Mouse (Mus musculus): ENCODE data around the gene Icam1.
"Not testable (repeated sequence)": the region's sequence is repeated elsewhere in the genome, so short reads cannot be mapped to it uniquely, and the experiment has no call there.

Icam1 gene

DNA sequence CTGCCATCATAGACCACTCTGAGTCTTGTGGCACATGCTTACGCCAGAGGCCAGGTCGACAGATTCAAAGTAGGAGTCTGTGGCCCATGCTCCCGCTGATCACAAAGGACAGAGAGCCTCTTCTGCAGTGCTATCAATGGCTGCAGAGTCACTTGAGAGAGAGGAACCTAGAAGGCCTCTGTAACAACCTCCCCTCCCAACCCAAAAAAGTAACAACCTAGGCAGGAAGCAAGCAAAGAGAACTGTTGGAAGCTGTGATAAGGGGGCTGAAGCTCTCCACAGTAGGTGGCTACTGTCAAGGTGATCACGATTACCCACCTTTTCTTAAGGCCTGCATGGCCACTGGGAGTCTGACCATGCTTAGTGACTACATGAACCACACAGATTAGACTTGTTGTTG, 27.8 kb downstream of the Icam1 start:
- no peak for DNase-seq (ENCODE audit: extremely low read depth, low read depth, low spot score)

DNA sequence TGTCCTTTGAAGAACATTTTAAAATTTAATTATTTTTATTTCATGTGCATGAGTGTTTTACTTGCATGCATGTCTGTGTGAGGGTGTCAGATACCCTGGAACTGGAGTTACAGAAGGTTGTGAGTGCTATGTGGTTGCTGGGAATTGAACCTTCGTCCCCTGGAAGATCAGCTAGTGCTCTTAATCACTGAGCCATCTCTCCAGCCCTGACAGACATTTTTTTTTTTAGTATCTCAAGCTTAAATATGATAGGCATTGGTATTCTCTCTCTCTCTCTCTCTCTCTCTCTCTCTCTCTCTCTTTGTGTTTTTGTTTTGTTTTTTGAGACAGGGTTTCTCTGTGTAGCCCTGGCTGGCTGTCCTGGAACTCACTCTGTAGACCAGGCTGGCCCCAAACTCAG, 29.0 kb downstream of the Icam1 start:
- DNase-seq (ENCODE audit: extremely low read depth, low read depth, low spot score): not testable (repeated sequence)

DNA sequence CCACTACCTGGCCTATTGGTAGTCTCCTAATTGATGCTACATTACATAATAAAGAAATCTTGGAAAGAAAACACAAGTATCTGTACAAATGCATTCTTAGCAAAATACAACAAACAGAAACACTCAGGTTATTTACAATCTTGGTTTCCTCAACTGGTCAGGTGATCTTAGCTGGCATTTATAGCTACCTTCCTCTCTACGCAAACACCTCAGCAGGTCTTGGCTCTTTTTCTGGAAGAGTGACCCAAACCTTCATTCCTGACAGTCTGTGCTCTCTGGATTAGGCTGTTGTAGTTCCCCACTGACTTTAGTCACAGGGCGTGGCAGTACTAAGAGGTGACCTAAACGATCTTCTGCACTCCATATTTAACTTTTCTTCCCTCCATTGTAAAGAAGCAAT, 29.4 kb downstream of the Icam1 start:
- DNase-seq (ENCODE audit: extremely low read depth, low read depth, low spot score): no peak

DNA sequence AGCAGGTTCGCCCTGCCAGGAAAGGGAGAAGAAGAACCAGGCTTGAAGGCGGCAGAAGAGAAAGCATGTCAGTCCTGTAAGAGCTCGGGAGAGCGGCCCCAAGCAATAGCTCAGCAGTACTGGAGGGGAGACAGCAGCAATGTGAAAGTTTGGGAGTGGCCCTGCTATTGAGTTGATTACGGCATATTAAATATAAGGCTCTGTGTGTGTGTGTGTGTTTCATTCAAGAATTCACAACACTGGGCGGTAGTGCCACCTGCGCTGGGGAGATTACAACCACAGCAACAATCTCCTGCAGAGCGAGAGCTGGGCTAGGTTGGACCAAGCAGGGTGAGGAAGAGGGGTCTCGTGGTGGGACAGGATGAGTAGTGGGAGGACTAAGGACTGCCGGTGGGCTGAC, 35.8 kb downstream of the Icam1 start:
- DNase-seq (ENCODE audit: extremely low read depth, low read depth, low spot score): no peak

DNA sequence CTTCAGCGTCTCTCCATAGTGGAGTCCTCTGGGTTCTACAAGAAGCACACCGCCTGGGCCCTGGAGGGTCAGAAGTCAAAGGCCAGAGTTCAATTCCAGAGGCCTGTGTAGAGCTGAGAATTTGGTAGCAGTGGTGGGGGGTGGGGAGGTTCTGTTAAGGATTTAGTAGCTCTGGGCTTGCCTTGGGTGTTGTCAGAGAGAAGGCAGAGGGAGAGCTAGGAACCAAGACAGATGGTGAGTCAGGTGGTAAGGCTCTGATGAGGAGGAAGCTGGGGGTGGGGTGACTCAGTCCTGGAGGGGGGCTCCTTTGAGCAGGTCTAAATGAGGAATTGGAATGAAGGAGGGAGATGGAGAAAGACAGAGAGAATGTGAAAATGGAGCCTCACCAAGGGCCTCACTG, 47.1 kb downstream of the Icam1 start:
- no peak for DNase-seq (ENCODE audit: extremely low read depth, low read depth, low spot score)

DNA sequence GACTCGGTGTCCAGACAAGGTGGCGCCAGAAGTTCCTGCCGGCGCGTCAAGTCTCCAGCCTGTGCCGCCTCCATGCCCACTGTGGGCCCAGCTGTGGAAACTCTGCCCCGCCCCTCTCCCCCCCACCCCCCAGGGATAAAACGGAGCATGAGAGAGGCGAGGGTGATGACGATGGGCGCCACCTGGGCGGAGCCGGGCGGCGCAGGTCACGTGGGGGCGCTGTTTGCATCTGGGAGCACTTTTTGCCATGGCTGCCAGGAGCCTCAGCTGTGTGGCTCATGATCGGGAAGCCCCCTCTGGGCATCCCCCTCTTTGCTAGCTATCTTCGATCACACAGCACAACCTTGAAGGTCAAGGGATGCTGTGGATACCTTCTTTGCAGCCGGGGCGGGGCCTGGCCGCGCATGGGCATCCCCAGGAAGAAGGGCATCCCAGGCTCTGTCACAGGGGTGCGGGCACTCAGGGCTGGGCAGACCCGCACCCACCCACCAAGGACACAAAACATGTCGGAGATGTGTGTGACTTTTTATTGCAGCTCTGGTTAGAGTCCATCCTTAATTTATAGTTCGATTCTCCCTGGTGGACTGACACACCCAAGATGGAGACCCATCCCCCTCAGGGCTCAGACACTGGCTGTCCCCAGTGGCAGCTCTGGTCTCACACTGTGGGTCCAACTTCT, 51.4 kb downstream of the Icam1 start, which contains the start of gene Zglp1:
Gene Zglp1 (minus strand): TSS at position 88 of the 679 bp plus-strand sequence.
- DNase-seq (ENCODE audit: extremely low read depth, low read depth, low spot score): no peak

DNA sequence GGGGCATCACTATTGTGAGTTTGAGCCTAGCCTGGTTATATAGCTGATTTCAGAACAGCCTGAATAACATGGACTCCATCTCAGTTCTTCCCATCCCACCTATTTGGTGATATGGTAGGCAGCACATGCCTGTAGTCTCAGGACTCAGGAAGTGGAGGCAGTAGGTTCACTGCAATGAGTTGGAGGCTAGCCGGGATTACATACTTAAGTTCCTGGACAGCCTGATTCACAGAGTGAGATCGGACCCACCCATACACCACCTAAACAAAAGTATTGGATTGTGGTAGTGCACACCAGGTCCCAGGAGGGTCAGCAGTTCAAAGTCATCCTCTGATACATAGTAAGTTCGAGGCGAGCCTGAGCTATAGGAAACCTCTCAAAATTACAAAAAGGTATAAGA, 56.9 kb downstream of the Icam1 start:
- no peak for DNase-seq (ENCODE audit: extremely low read depth, low read depth, low spot score)

DNA sequence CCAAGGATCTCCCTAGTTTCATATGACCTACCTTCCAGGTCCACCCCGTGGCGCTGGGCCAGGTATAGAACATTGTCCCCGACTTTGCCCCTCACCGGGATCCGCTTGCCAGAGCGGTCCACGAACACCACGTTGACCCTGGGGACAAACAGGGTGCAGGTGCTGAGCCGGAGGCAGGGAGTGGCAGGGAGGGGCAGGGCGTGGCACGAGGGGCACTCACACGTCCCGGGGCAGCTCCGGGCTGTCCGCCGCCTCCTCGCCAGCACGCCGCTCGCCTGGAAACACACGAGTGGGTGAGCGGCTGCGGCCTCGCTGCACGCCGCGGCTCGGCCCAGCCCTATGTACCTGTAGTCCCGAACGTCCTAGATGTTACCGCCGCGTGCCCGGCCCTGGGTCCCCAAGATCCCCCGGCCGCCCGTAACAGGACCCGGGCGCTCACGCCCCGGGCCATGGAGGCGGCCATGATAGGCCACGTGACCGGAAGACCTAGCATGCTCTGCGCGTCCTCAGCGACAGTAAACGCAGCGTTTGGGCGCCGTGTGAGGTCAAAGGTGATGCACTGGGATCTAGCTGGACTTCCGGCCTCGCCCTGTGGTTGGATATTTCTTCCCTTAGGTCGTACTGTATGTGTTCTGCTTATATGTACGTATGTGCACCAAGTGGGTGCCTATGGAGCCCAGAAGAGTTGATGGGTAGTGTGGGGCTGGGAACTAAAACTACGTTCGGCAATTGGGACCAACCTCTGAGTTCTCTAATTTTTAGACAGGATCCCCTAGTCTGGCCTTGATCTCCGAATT, 57.5 kb downstream of the Icam1 start, which contains the start of the genes Gm49373 and Fdx1l:
Gene Gm49373 (minus strand): TSS at position 53 of the 797 bp plus-strand sequence.
Gene Fdx1l (minus strand): TSS at position 571 of the 797 bp plus-strand sequence.
- DNase-seq (ENCODE audit: extremely low read depth, low read depth, low spot score): no peak

DNA sequence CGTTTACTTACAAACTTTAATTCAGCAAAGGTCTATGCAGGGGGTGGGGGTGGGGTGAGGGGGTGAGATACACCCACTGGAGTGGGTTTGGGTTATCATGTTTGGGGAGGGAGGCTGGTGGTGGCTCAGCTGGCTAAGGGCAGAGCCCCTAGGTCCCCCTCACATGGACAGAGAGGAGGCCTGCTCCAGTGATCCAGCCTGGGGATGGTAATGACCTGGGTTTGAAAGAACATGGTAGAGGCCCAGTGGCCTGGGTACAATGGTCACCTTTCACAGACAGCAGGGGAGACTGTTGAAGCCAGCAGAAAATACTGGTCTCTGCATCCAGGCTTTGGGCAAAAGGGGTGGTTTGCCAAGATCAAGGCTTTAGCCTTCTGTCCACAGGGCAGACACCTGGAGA, 58.4 kb downstream of the Icam1 start:
- DNase-seq (ENCODE audit: extremely low read depth, low read depth, low spot score): no peak

DNA sequence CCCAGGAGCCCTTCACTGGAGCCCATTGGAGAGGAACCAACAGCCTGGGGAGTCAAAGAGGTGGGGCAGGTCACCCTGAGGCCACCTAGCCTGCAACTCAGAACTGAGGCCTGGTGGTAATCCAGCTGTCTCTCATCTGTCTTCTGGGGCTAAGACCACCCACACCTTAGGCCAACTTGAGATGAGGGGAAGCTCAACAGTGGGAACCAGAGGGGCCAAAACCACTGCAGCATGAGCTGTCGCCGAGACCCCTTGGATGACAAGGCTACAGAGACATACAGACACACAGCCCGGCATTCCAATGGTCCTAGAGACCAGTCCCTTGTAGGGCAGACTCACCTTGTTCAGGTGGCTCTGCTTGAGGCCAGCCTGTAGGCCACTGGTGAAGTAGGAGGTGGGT, 59.8 kb downstream of the Icam1 start:
- DNase-seq (ENCODE audit: extremely low read depth, low read depth, low spot score): no peak

All from fat pad, adult 2 months (tissue).